In genomic region chr3:82047100-82047753, GRCm38 (mm10) we compare ENCODE assay signal across 8 mouse cellular contexts. TPM values are rescaled to one million over a fixed set of nuclear protein-coding genes. Genes with fewer than 3 reads are reported as not detected.
DNase-seq lines count a peak whose midpoint lies in the region; ATAC-seq and TF ChIP-seq lines count a peak whose summit lies in the region.

No protein-coding gene starts in this region.

- peak; percentile 40 for DNase-seq in gastrocnemius, adult 2 months
- DNase-seq in gastrocnemius, adult 8-10 months (ENCODE audit: low spot score in 2 of 2): no peak
- peak; percentile 73 for DNase-seq in testis, postnatal 10 days (ENCODE audit: low spot score)
- no peak for DNase-seq in testis, postnatal 14 days (ENCODE audit: low spot score)
- DNase-seq in cerebellum, adult 9-11 months: peak; percentile 30
- DNase-seq in lung, postnatal 25 days (ENCODE audit: low spot score): peak; percentile 36

- peak; percentile 82 for TF ChIP-seq CTCF in gastrocnemius, adult 2 months (IDR thresholded peaks at IDR 0.05)

- no peak overlapping the region for H3K9ac ChIP-seq in hindbrain, embryonic 12.5 days

- whole genome bisulfite sequencing in hindbrain, embryonic 12.5 days: 31% methylated on average over 8 of the region's 8 CpGs

- intact Hi-C loops in gastrocnemius, adult 2 months (cut with DNase I): loop anchor here (2.0 kb wide), 1 partner anchor 286 kb away; no protein-coding TSS in a partner anchor

- no peak overlapping the region for H3K4me2 ChIP-seq in hindbrain, embryonic 12.5 days (replicated peaks)

- H3K9me3 ChIP-seq in hindbrain, embryonic 12.5 days (replicated peaks): no peaks in the 10 kb centered on the region

- ATAC-seq in hindbrain, embryonic 12.5 days (ENCODE audit: low FRiP score): peak; percentile 73
- no peak for ATAC-seq in megakaryocyte, adult 5-6 weeks (ENCODE audit: poor library complexity, severe bottlenecking)

- no peak overlapping the region for H3K27ac ChIP-seq in gastrocnemius, adult 2 months
- no peak overlapping the region for H3K27ac ChIP-seq in hindbrain, embryonic 12.5 days

- H3K36me3 ChIP-seq in hindbrain, embryonic 12.5 days: no peaks in the 10 kb centered on the region

- peaks cover 9% of the 10 kb centered on the region; the same call in 1 of the 2 replicates for H3K4me1 ChIP-seq in hindbrain, embryonic 12.5 days

- H3K27me3 ChIP-seq in hindbrain, embryonic 12.5 days: no peaks in the 10 kb centered on the region

- H3K4me3 ChIP-seq in gastrocnemius, adult 2 months: no peak overlapping the region
- no peak overlapping the region for H3K4me3 ChIP-seq in hindbrain, embryonic 12.5 days

RNA-seq across cellular contexts. Expression of gene Gucy1b1, which starts 27.3 kb away (rescaled TPM):
- 1 to 10 TPM; 3.5 to 4.5 TPM for total RNA-seq in gastrocnemius, adult 2 months (2021)
- 1 to 10 TPM; 1.7 to 3.7 (median 3.2) TPM for total RNA-seq in gastrocnemius, adult 8-10 months (2022)
- polyA plus RNA-seq in hindbrain, embryonic 12.5 days (2016; fragmentation: Nextera tagmentation; extraction: Ambion mirVana): 14.1 and 16.6 TPM in 2 replicates
- not detected in 2 replicates for total RNA-seq in megakaryocyte, adult 5-6 weeks (2015)
- total RNA-seq in megakaryocyte, adult 5-6 weeks (2017): not detected in 2 replicates

Comparison
In these comparisons a context has a peak if more than half of its experiments do, and no peak if none do; other contexts are left out.
1. DNase-seq: peak in gastrocnemius, adult 2 months (single experiment), testis, postnatal 10 days (single experiment), cerebellum, adult 9-11 months (single experiment) and lung, postnatal 25 days (single experiment); none in gastrocnemius, adult 8-10 months (0 of 2) and testis, postnatal 14 days (single experiment).